Mouse (Mus musculus): ENCODE measurements around the gene 4930583I09Rik. TPM values are rescaled to one million over a fixed set of nuclear protein-coding genes. Genes with fewer than 3 reads are reported as not detected.

Gene 4930583I09Rik
- total and polyA plus RNA-seq, 2 experiments from 2014 or later = not detected

- TF ChIP-seq CTCF (IDR thresholded peaks at IDR 0.05) = no peak
- Histone ChIP-seq H3K9ac (replicated peaks; ENCODE audit: low read length, poor library complexity, severe bottlenecking) (no peak overlapping the region), H3K4me1 (ENCODE audit: insufficient read depth, low read length) (no peaks in the 10 kb centered on the region), H3K9me3 (ENCODE audit: low read length) (no peaks in the 10 kb centered on the region), H3K4me3 (ENCODE audit: low read depth, low read length) (no peak overlapping the region), H3K36me3 (ENCODE audit: insufficient read depth, low read length) (no peaks in the 10 kb centered on the region), H3K27ac (ENCODE audit: low read depth, low read length) (no peak overlapping the region), H3K27me3 (ENCODE audit: insufficient read depth, low read length) (no peaks in the 10 kb centered on the region), H3K4me2 (ENCODE audit: low read depth, low read length, poor library complexity, severe bottlenecking) (no peak overlapping the region)
- DNase-seq (ENCODE audit: low spot score) = no peak
- no peak for ATAC-seq (ENCODE audit: low FRiP score)
- WGBS = 94% methylated on average over 3 of the region's 3 CpGs
Observed at GRCm38 (mm10) chr17:64792076-64792475, 43.8 kb downstream of the 4930583I09Rik start.

GRCm38 (mm10) chr17:64789175-64789574, 46.7 kb downstream of the 4930583I09Rik start:
- Histone ChIP-seq H3K36me3 (ENCODE audit: insufficient read depth, low read length) (no peaks in the 10 kb centered on the region), H3K27ac (ENCODE audit: low read depth, low read length) (no peak overlapping the region), H3K4me2 (ENCODE audit: low read depth, low read length, poor library complexity, severe bottlenecking) (no peak overlapping the region), H3K9me3 (ENCODE audit: low read length) (no peaks in the 10 kb centered on the region), H3K4me1 (ENCODE audit: insufficient read depth, low read length) (no peaks in the 10 kb centered on the region), H3K9ac (replicated peaks; ENCODE audit: low read length, poor library complexity, severe bottlenecking) (no peak overlapping the region), H3K27me3 (ENCODE audit: insufficient read depth, low read length) (no peaks in the 10 kb centered on the region), H3K4me3 (ENCODE audit: low read depth, low read length) (no peak overlapping the region)
- DNase-seq (ENCODE audit: low spot score) (no peak), ATAC-seq (ENCODE audit: low FRiP score) (no peak)
- 85% methylated on average over 3 of the region's 3 CpGs for WGBS
- no peak for TF ChIP-seq CTCF (IDR thresholded peaks at IDR 0.05)

- Histone ChIP-seq H3K27ac (ENCODE audit: low read depth, low read length) (no peak overlapping the region), H3K4me1 (ENCODE audit: insufficient read depth, low read length) (no peaks in the 10 kb centered on the region), H3K9me3 (ENCODE audit: low read length) (no peaks in the 10 kb centered on the region), H3K36me3 (ENCODE audit: insufficient read depth, low read length) (no peaks in the 10 kb centered on the region), H3K4me2 (ENCODE audit: low read depth, low read length, poor library complexity, severe bottlenecking) (no peak overlapping the region), H3K27me3 (ENCODE audit: insufficient read depth, low read length) (no peaks in the 10 kb centered on the region), H3K9ac (replicated peaks; ENCODE audit: low read length, poor library complexity, severe bottlenecking) (no peak overlapping the region), H3K4me3 (ENCODE audit: low read depth, low read length) (no peak overlapping the region)
- 91% methylated on average over 13 of the region's 13 CpGs for WGBS
- no peak for ATAC-seq (ENCODE audit: low FRiP score)
- DNase-seq (ENCODE audit: low spot score) = no peak
- no peak for TF ChIP-seq CTCF (IDR thresholded peaks at IDR 0.05)
Observed at GRCm38 (mm10) chr17:64788301-64788700, 47.6 kb downstream of the 4930583I09Rik start.

DNA sequence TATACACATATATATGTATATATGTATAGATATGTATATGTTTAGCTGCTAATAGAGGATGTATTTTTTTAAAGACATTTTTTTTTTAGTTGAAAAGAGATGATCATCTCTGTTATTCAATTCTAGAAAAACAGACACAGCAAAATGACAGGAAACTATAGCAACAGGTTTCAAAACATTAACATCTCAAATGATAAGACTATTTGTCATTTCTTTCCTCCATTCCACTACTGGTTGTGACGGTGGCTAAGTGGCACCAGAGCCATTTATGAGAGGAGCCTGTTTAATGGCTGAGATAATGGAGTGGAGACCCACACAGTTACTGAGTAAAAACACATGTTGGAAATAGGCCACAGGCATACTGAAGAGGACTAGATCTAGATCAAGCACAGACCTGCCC, 49.9 kb downstream of the 4930583I09Rik start:
- no peak for TF ChIP-seq CTCF (IDR thresholded peaks at IDR 0.05)
- ATAC-seq (ENCODE audit: low FRiP score) (no peak), DNase-seq (ENCODE audit: low spot score) (no peak)
- 75% methylated on average over 1 of the region's 1 CpGs for WGBS
- Histone ChIP-seq H3K4me2 (ENCODE audit: low read depth, low read length, poor library complexity, severe bottlenecking) (no peak overlapping the region), H3K4me1 (ENCODE audit: insufficient read depth, low read length) (no peaks in the 10 kb centered on the region), H3K36me3 (ENCODE audit: insufficient read depth, low read length) (no peaks in the 10 kb centered on the region), H3K9ac (replicated peaks; ENCODE audit: low read length, poor library complexity, severe bottlenecking) (no peak overlapping the region), H3K27me3 (ENCODE audit: insufficient read depth, low read length) (no peaks in the 10 kb centered on the region), H3K9me3 (ENCODE audit: low read length) (no peaks in the 10 kb centered on the region), H3K27ac (ENCODE audit: low read depth, low read length) (no peak overlapping the region), H3K4me3 (ENCODE audit: low read depth, low read length) (no peak overlapping the region)

Other genes with a start within 250 kb of the 4930583I09Rik start
- 19.0 and 28.8 TPM in 2 replicates for gene Man2a1, start 235.3 kb downstream of the 4930583I09Rik start, total RNA-seq (2014; rRNA removed)
- 2.6 and 3.2 TPM in 2 replicates for gene Man2a1, start 235.3 kb downstream of the 4930583I09Rik start, polyA plus RNA-seq (2015; fragmentation: Nextera tagmentation; extraction: Ambion mirVana)